Mouse (Mus musculus): ENCODE measurements around the gene Actn1. TPM values are rescaled to one million over a fixed set of nuclear protein-coding genes. Genes with fewer than 3 reads are reported as not detected.

Gene Actn1
- total RNA-seq, 2 experiments from 2014 or later, result 91.0 to 103 TPM

GRCm38 (mm10) chr12:80230111-80230700 is 30.0 kb downstream of the Actn1 start:
- DNase-seq (ENCODE audit: low spot score in 2 of 2), result peak; percentile 43 to 60
- Histone ChIP-seq H3K27ac (peak overlapping the region; percentile 59), H3K4me3 (no peak overlapping the region)
- peak; percentile 46 for TF ChIP-seq CTCF (conservative IDR thresholded peaks at IDR 0.05)

GRCm38 (mm10) chr12:80229010-80229800 is 31.0 kb downstream of the Actn1 start:
- H3K4me3 ChIP-seq, result no peak overlapping the region
- peak overlapping the region; percentile 59; the same call in 1 of the 2 replicates for H3K27ac ChIP-seq
- no peak for TF ChIP-seq CTCF (conservative IDR thresholded peaks at IDR 0.05)
- DNase-seq (ENCODE audit: low spot score in 2 of 2), result no peak

- no peak for TF ChIP-seq CTCF (conservative IDR thresholded peaks at IDR 0.05)
- no peak for DNase-seq (ENCODE audit: low spot score in 2 of 2)
- Histone ChIP-seq H3K4me3 (no peak overlapping the region), H3K27ac (peak overlapping the region; percentile 46; the same call in 1 of the 2 replicates)
Observed at GRCm38 (mm10) chr12:80228356-80228755, 31.8 kb downstream of the Actn1 start.

GRCm38 (mm10) chr12:80227835-80228234 is 32.3 kb downstream of the Actn1 start:
- no peak for DNase-seq (ENCODE audit: low spot score in 2 of 2)
- no peak overlapping the region for H3K4me3 ChIP-seq
- TF ChIP-seq CTCF (conservative IDR thresholded peaks at IDR 0.05), result no peak
- H3K27ac ChIP-seq, result peak overlapping the region; percentile 46; the same call in 1 of the 2 replicates

- Histone ChIP-seq H3K27ac (no peak overlapping the region), H3K4me3 (no peak overlapping the region)
- no peak for TF ChIP-seq CTCF (conservative IDR thresholded peaks at IDR 0.05)
- DNase-seq (ENCODE audit: low spot score in 2 of 2), result no peak
Observed at GRCm38 (mm10) chr12:80226101-80226500, 34.1 kb downstream of the Actn1 start.

GRCm38 (mm10) chr12:80224241-80224731 is 35.9 kb downstream of the Actn1 start:
- DNase-seq (ENCODE audit: low spot score in 2 of 2), result no peak
- Histone ChIP-seq H3K4me3 (no peak overlapping the region), H3K27ac (no peak overlapping the region)
- TF ChIP-seq CTCF (conservative IDR thresholded peaks at IDR 0.05), result no peak

- no peak for DNase-seq (ENCODE audit: low spot score in 2 of 2)
- no peak overlapping the region for H3K4me3 ChIP-seq
- H3K27ac ChIP-seq, result no peak overlapping the region
- TF ChIP-seq CTCF (conservative IDR thresholded peaks at IDR 0.05), result no peak
Observed at GRCm38 (mm10) chr12:80223511-80223910, 36.7 kb downstream of the Actn1 start.

- H3K4me3 ChIP-seq, result no peak overlapping the region
- H3K27ac ChIP-seq, result no peak overlapping the region
- TF ChIP-seq CTCF (conservative IDR thresholded peaks at IDR 0.05), result no peak
- DNase-seq (ENCODE audit: low spot score in 2 of 2), result no peak
Observed at GRCm38 (mm10) chr12:80222473-80222872, 37.7 kb downstream of the Actn1 start.

- no peak overlapping the region for H3K4me3 ChIP-seq
- H3K27ac ChIP-seq, result no peak overlapping the region
- DNase-seq (ENCODE audit: low spot score in 2 of 2), result no peak
- no peak for TF ChIP-seq CTCF (conservative IDR thresholded peaks at IDR 0.05)
Observed at GRCm38 (mm10) chr12:80220260-80221038, 39.7 kb downstream of the Actn1 start.

- no peak for DNase-seq (ENCODE audit: low spot score in 2 of 2)
- H3K27ac ChIP-seq, result peak overlapping the region; percentile 46
- no peak for TF ChIP-seq CTCF (conservative IDR thresholded peaks at IDR 0.05)
- no peak overlapping the region for H3K4me3 ChIP-seq
Observed at GRCm38 (mm10) chr12:80218784-80219183, 41.4 kb downstream of the Actn1 start.

- Histone ChIP-seq H3K4me3 (no peak overlapping the region), H3K27ac (no peak overlapping the region)
- no peak for TF ChIP-seq CTCF (conservative IDR thresholded peaks at IDR 0.05)
- no peak for DNase-seq (ENCODE audit: low spot score in 2 of 2)
Observed at GRCm38 (mm10) chr12:80218045-80218611, 42.0 kb downstream of the Actn1 start.

GRCm38 (mm10) chr12:80217049-80217448 is 43.1 kb downstream of the Actn1 start:
- H3K27ac ChIP-seq, result peak overlapping the region; percentile 48; the same call in 1 of the 2 replicates
- TF ChIP-seq CTCF (conservative IDR thresholded peaks at IDR 0.05), result no peak

More at GRCm38 (mm10) chr12:80217049-80217448, 43.1 kb downstream of the Actn1 start:
- no peak overlapping the region for H3K4me3 ChIP-seq
- no peak for DNase-seq (ENCODE audit: low spot score in 2 of 2)

All from layer of hippocampus, adult 2 months (tissue).